Mouse (Mus musculus) neural tube, embryonic 10.5 days (tissue): Measurements from ENCODE around the gene Pdpn.
"Not testable (repeated sequence)": the region's sequence is repeated elsewhere in the genome, so short reads cannot be mapped to it uniquely, and the experiment has no call there.

Source experiments
- DNase-seq: peaks from one replicate; pipeline ENCODE4 v3.0.0-alpha.2; 2017; ENCODE audit warnings: low spot score; ENCODE audit errors: extremely low spot score

The Pdpn gene

DNA sequence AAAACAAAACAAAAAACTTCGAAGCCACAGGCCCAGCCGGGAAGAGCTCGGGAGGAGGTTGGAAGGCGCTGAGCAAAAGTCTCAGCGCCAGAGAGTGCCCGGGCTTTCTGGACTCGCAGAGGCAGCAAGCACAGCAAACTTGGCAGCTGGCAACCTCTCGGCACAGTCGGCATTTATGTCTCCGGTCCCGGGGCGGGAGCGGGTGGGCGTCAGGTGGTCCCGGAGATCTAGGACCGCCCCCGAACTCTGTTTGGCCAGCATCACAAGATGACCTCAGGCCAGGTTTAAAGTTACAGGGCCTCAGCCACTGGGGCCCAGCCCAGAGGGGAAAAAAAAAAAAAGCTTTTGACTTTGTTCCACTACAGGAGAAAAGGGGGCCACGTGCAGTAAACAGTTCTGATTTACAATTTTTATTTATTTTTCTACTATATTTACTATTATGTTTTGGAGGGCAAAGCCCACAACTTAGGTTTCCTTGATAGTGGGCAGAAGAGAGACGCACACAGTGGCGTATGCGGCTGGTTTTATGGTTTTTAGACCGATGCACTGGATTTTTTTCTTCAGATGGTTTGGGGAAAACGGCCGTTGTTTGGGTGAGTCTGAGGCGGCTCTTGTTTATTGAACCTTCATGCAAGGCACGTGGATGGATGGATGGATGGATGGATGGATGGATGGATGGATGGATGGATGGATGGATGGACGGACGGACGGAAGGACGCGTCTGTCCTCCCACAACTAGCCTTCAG lies at the start of gene Pdpn:
Gene Pdpn, minus strand, starts transcription at position 240 of the 746 bp plus-strand sequence.
- peak; percentile 84 for DNase-seq

DNA sequence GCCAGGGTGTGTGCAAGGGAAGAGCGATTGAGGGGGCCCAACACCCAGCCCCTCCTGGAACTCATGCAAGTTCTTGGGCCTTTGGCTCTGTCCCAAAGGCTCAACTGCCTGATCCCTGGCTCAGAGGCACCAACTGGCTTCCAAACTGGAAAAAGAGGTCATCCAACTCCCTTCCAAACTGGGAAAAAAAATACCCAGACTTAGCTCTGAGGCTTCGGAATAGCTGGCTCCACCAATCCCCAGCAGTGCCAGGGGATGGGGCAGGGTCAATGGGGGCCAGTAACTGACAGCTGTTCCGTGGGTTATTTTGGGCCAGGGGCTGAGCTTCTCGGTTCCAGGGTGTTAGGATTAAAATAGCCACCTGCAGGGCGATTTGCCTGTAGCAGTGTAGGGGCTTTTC lies 49.3 kb upstream of the Pdpn start:
- DNase-seq: no peak

DNA sequence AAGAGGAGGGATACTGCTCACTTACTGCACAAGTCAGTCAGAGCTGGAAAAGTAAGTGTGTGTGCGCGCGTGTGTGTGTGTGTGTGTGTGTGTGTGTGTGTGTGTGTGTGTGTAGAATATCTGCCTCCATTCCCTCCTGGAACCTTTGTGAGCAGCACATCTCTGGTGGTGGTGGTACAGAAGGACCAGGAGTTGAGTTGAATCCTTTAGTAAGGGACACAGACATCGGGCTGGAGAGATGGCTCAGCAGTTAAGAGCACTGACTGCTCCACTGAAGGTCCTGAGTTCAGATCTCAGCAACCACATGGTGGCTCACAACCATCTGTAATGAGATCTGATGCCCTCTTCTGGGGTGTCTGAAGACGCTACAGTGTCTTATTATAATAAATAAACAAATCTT lies 46.1 kb upstream of the Pdpn start:
- not testable (repeated sequence) for DNase-seq

DNA sequence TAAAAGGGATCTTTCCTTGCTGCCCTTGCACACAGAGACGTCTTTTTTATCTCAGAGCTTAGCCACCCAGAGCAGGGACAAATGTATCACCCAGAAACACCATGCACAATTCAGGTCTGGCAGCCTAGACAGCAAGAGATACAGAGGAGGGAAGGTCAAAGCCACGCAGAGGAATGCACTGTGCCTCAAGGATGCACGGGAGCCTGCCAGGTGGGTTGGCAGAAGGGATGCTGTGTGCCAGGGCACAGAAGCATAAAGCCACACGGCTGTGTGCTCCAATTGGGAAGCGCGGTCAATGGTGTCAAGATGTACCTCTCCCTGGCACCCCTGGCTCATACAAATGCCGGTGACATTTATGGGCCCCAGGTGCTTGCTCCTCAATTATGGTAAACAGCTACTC lies 42.1 kb upstream of the Pdpn start:
- DNase-seq: no peak

DNA sequence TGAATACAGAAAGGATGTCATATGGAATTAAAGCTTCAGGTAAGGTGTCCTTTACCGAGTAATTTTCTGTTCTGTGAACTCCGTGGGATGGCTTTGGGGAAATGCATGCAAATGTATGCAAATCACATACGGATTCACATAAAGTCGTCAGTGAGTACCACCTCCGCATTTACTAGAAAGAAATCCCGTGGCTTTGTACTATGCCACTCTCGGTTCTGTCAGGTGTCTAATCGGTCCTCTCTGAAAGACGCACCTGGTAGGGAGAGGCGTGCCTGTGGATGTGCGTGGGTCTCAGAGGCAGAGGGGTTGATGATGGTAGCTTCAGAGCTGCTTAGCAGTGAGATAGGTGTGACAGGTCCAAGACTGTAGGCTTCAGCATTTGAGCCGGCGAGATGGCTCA lies 40.4 kb upstream of the Pdpn start:
- DNase-seq: no peak

DNA sequence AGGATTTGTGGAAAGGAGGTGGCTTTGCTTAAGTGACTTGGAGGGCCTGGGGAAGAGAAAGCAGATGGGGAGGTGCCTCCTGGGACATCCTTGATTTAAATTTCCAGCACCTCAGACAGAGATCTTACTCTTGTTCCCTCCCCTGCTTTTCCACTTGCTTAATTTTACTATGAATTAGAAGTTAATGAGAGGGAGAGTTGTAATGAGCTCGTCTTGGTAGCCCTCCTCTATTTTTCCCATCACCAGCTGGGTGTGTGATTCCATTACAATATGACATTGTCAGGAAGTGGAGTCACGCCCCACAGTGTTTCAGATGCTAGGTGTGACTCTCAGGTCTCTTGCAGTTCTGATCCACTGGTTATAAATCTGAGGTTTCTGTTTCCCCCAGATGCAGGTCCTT lies 36.7 kb upstream of the Pdpn start:
- DNase-seq: no peak

DNA sequence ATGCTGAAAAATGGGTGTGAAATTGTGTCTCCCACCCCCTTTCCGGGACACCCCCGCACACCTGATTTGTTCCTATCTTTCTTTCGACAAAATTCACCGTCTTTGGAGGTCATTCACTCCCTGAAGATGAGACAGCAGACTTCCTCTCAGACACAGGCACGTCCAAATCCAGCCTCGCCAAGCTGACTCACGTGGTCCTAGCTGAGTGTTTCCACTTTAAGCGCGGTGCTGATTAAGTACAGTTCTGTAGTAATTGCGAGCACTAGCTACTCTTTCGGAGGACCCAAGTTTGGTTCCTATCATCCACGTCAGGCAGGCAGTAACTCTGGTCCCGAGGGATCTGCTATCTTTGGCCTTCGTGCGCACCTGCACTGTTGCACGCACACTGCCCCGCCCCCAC lies 35.6 kb upstream of the Pdpn start:
- no peak for DNase-seq

DNA sequence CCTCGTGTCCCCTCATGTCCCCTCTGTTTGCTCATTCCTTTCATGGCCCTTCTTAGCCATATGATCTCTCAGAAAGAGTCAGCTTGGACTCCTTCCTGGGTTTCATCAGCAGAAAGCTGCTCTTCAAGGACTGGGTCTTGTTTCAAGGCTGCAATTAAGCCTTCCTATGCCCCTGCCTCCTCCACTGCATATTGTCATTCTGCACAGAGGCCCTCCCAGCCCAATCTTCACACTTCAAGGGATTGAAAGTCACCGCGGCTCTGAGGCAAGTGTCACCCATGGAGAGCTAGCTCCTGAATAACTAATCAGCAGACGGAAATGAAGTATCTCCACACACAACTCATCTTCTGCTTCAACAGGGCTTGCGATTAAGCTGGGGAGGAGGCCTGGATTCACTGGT lies 34.8 kb upstream of the Pdpn start:
- no peak for DNase-seq

DNA sequence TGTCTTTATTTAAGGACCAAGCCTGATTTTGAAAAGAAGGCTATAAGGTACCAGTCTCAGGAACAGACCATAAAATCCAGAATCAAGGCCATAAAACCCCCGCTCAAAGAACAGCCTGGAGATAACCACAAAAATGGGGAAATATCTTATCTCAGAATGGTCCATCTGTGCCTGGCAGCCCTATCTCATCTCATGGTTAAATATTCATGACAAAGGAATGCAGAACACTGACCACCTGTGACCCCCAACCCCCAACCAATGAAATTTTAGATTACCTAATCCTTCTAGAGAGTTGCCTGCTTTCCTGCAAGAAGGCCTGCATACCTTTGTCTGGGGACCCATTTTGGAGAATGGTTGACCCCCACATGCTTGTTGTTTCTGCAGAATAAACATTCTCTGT lies 32.4 kb upstream of the Pdpn start:
- DNase-seq: no peak

DNA sequence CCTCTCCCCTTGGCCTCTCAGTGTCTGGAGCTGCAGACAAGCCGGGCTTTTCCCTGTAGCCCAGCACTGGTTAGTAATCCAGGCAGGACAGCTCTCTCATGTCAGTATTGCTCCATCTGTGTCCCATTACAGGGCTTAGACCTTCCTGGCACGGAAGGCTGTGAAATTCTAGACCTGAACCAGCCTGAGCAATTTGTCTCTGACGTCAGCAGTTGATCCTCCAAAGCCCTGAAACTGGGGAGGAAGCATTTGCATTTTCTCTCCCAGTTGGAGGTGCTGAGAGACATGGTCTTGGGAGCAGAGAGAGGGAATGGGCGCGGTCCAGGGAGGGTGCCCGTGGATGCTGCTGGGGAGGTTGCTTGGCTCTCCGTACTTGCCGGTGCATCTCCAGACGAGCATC lies 31.2 kb upstream of the Pdpn start:
- DNase-seq: peak; percentile 47

DNA sequence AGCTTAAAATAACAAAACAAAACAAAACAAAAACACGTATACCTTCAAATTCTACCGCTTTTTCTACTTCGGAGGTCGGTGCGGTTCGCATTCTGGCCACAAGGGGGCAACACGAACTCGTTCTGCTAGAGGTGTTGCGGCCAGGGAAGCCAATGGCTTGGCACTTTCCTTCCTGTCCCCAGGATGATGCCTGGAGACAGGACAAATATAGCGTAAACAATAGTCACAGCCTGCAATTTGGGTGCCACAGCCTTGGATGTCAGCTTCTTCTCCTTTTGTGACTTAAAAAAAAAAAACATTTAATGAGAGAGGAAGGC lies 26.2 kb upstream of the Pdpn start:
- peak; percentile 88 for DNase-seq

DNA sequence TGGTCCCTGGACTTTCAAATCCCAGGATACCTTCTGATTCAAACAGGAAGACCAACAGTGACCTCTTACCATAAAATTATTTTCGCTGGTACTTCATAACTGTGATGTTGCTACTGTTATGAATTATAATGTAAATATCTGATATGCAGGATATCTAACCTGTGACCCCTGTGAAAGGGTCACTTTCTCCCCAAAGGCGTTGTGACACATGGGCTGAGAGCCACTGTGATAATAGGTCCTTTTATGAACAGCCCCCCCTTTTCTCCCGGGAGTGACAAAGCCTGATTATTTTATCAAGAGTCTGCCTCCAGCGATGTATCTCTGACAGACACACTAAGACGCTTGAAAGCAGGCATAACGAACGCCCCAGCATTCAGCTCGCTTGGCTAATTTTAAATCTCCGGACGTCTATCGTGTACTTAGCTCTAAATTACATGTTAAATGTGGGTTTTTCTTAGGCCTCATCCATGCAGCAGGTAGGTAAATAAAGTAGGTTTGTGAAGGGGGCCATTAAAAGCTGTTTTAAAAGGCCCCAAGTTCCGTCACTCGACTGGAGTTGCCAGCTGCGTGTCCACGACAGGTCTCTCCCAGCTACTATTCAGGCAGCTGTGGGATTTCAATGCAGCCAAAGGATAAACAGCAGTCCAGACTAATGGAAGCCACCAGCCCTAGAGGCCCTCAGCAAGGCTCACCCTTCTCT lies 25.7 kb upstream of the Pdpn start:
- DNase-seq: no peak

DNA sequence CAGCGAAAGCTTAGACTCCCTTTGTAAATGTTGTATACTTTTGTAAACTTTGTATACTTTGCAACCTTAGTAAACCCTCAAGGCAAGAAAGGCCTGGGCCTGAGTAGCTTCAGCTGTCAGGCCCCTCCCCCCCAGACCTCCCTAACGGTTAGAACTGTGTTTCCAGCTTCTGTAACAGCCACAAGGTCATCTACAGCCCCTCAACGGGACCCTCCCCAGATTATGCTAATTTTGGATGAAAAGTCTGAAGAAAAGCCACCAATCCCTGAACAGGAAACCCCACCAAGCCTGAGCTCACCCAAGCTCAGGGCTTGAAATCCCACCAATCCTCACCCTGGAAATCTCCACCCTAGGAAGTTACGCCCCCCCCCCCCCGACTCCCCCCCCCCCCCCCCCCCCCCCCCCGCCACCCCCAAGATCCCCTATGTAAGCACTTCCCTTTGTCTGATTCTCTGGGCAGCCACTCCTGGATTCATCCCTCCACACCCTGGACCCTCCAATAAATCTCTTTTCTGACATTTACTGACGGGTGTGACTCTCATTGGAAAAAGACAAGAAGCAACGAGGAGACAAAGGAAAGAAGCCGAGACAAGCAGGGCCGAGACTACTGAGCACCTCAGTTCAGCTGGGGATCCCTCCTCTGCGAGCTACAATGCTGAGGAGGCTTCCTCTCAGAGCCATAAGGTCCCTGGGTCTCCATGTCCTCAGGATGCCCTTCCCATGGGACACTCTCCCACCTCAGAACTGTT lies 25.0 kb upstream of the Pdpn start:
- peak; percentile 45 for DNase-seq

DNA sequence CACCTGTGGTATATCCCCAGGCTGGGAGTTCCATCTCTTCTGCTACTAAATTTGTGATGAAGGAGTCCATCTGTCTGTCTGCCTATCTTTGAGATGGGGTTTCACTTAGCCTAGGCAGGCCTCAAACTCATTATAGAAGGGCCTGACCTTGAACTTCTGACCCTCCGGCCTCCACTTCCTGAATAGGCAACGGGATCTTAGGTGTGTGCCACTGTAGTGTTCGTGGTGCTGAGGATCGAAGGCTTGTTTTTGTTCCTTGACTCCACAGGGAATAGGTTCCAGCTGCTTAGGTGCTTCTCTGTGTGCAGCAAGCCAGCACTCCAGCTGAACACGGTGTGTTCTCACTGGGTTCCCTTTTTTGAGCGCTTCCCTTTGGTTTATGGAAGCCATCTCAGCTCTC lies 13.9 kb upstream of the Pdpn start:
- DNase-seq: no peak

DNA sequence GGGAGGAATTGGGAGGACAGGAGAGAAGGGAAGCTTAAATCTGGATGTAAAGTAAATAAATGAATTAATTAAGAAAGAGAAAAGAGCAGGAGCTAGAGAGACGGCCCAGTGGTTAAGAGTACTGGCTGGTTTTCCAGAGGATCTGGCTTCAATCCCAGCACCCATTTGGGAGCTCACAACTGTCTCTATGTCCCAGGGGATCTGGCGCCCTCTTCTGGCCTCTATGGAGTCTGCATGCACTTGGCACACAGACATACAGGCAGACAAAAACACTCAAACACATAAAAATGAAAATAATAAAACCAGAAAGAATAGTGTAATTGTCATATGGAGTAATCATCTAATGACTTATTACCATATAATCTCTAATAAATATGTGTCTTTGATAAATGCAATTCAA lies 12.0 kb upstream of the Pdpn start:
- DNase-seq: no peak

DNA sequence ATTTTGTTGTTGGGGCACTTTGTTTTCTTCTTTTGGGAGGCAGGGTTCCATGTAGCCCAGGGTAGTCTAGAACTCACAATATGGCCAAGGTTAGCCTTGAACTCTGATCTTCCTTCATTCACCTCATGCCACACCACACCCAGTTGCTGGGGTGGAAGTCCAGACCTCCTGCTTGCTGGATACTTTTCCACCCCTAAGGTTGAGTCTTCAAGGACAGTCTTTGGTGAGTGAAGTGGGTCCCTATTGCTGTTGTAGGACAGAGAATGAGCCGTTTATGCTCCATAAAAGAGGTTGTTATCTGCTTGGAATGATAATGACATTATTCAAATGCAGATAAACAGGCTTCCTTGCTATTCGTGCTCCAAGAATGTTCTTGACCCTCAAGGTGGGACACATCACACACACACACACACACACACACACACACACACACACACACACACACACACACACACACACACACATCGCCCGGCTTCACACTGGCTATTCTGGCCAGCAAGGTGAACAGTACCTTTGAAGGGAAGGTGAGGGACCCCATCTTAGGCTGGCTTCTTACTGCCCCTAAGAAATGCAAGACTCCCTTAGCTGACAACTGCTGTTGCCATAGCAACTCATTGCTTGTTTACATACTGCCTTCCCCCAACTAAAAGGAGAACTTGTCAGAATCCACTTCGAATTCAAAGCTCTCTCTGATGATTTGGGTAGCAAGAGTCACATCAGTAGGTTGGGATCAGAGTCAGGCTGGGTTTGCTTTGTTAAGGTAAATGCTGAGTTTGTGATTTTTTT lies 6.8 kb upstream of the Pdpn start:
- no peak for DNase-seq

DNA sequence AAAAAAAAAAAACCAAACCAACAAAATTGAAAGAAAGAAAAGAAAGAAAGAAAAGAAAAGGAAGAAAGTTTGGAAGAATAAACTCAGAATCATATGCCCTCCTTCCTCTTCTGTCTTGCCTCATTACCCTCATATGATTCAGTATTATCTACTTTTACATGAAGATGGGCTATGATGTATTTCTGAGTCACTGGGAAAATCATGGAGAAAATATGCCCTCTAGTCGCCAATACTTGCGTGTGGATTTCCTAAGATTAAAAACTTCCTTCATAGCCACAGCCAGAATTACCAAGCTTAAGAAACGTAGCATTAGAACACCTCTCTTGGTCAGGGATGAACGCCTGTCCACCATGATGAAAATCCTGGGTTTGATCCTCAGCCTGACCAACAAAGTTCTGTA lies 5.7 kb upstream of the Pdpn start:
- DNase-seq: no peak

DNA sequence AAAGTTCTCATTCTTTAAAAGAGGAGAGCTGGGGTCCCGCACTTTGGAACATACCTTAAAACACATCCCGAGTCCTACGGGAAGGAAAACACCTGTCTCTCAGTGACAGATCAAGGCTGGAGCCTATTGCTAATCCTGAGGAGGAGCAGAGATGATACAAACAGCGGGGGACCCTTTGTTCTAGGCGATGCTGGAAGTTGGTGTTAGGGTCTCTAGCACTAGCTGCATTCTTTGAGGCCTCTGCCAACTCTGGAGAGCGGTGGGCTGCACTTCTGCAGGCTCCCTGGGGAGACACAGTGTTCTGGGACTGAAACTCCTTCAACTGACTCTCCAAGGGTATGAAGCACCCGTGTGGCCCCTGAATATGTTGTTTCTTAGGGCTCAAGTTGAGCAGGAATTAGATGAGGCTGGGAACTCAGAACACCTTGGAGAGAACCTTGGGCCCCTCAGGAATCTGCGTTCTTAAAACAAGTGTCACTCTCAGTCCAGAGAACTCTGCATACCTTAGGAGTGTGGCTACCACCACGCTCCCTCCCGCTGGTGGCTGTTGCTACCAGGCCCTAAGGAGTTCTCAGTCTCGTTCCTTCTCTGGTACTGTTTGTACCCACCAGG lies 3.0 kb upstream of the Pdpn start:
- no peak for DNase-seq

DNA sequence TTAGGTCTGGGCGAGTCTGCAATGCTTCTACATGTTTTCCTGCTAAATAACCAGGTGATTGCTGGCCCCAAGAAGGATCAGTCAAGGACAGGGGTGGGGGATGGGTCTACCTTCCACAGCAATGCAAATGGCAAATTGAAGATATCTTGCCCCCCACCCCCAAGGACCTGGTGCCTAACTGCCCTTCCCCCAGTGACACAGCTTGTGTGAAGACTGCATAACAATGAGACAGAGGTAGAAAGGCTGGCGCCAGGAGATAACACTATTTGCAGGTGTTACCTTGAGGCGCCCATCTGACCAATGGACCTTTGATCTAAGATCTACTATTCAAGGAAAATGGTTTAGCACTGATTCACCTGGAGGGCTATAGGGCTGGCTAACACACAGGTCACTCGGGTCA lies 2.5 kb upstream of the Pdpn start:
- DNase-seq: no peak

DNA sequence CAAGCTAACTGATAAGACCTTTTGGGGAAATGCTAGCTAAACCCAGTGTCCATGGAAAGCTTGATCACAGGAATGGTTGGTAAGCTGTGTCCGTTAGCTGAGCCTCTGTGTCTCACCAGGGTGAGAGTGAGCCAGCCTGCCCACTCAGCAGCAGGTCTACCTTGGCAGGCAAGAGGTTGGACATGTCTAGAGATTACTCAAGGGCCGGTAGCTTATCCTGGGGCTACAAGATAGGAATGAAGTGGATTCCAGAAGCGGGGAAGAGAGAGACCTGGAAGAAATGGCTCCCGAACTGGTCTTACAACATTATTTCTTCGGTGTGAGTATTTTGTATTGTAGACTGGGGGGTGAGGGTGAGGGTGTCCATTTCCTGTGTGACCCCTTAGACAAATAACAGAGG lies 1.7 kb upstream of the Pdpn start:
- peak; percentile 41 for DNase-seq

DNA sequence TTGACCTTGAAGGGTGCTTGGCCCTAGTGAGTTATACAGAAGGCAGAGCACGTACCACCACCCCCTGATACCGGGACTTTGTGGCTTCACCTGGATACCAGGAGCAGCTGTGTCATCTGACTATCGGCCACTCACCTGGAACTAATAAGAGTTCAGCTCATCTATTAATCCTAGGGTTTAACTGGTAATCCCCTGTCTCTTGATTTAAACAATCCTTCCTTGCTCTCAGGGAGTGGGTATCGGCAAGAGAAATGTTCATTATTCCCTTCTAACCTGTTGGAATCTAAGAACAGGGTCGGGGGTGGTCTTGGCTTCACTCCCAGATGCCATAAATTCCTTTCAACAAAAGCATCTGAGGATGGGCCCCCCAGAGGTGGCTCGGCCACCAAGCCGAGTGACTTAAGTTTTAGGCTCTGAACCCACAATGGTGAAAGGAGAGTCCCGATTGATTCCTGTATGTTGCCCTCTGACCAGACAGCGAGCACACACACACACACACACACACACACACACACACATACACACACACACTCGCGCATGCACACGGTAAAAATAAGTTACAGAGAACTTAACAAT lies 837 bp upstream of the Pdpn start:
- no peak for DNase-seq
